Mouse (Mus musculus) lung, postnatal 0 days (tissue): ENCODE data around the gene Sqor.

Experiments used
- CTCF ChIP-seq: IDR thresholded peaks from 2 replicates; pipeline ENCODE4 v1.5.1; 2016; ENCODE audit warnings: antibody characterized with exemption, mild to moderate bottlenecking
- EP300 ChIP-seq: IDR thresholded peaks from 2 replicates; pipeline ENCODE4 v1.6.1; 2016; ENCODE audit warnings: antibody characterized with exemption, mild to moderate bottlenecking, control low read depth

DNA sequence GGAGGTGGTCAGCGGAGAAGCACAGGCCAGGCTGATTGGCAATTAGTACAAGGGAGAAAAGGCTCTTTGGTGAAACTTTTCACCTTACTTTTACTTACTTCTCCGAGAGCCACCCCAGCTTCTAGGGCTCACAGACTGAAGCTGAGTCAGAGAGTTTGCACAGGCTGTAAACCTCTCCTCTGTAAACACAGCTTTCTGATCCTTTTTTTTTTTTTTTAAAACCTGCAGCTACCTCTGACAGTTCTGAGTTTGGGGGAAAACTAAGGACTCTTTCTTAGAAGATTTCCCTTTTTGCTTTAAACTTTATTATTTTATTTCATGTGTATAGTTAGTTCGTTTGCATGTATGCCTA lies 733 bp downstream of the Sqor start:
- no peak for TF ChIP-seq EP300
- TF ChIP-seq CTCF = no peak
